In genomic region chr6:73248237-73249048, GRCm38 (mm10) we compare ENCODE assay signal across 8 mouse cellular contexts. TPM values are rescaled to one million over a fixed set of nuclear protein-coding genes. Genes with fewer than 3 reads are reported as not detected.
DNase-seq lines count a peak whose midpoint lies in the region; ATAC-seq lines count a peak whose summit lies in the region.

Suclg1 (plus strand) TSS chr6:73248382.

- no peaks in the 10 kb centered on the region for H3K27me3 ChIP-seq in hindbrain, embryonic 16.5 days (replicated peaks; ENCODE audit: control insufficient read depth, insufficient read depth, low read length)

- WGBS in hindbrain, embryonic 16.5 days = under 1% methylated on average over 58 of the region's 58 CpGs
- under 1% methylated on average over 53 of the region's 58 CpGs for WGBS in macrophage (ENCODE audit: missing documents)

- DNase-seq in T-cell, adult 2 months (ENCODE audit: low spot score) = peak; percentile 86
- DNase-seq in cerebellum, postnatal 36 days = peak; percentile 87 to 88
- peak; percentile 92 for DNase-seq in gastrocnemius, adult 18-20 months (ENCODE audit: low spot score)
- peak; percentile 90 to 92 for DNase-seq in left cerebral cortex, adult 18-20 months (ENCODE audit: low spot score in 2 of 2)
- DNase-seq in right cerebral cortex, adult 18-20 months = peak; percentile 91
- peak; percentile 44 for DNase-seq in urinary bladder, postnatal 10 days (ENCODE audit: low spot score)

- peak within 1 kb of the TSS; percentile 87 for H3K4me3 ChIP-seq in hindbrain, embryonic 16.5 days (ENCODE audit: low read length)
- peak within 1 kb of the TSS; percentile 73 for H3K4me3 ChIP-seq in macrophage (ENCODE audit: inconsistent target)

- peak within 1 kb of the TSS; percentile 72 for H3K4me2 ChIP-seq in hindbrain, embryonic 16.5 days (ENCODE audit: low read length)

- peak within 1 kb of the TSS; percentile 94 for H3K9ac ChIP-seq in hindbrain, embryonic 16.5 days (ENCODE audit: low read depth, low read length)

- H3K4me1 ChIP-seq in hindbrain, embryonic 16.5 days (ENCODE audit: control insufficient read depth, insufficient read depth, low read depth, low read length) = peaks cover 8% of the 10 kb centered on the region

- no peaks in the 10 kb centered on the region for H3K9me3 ChIP-seq in hindbrain, embryonic 16.5 days (ENCODE audit: control insufficient read depth, low read length)

- peak; percentile 97 for ATAC-seq in hindbrain, embryonic 16.5 days

- no peaks in the 10 kb centered on the region for H3K36me3 ChIP-seq in hindbrain, embryonic 16.5 days (ENCODE audit: control insufficient read depth, insufficient read depth, low read length)
- no peaks in the 10 kb centered on the region for H3K36me3 ChIP-seq in macrophage (ENCODE audit: inconsistent target)

- H3K27ac ChIP-seq in hindbrain, embryonic 16.5 days (ENCODE audit: low read depth, low read length) = peak within 1 kb of the TSS; percentile 88
- peak within 1 kb of the TSS; percentile 87 for H3K27ac ChIP-seq in macrophage

- H3K79me2 ChIP-seq in macrophage (ENCODE audit: inconsistent target) = peaks cover 48% of the 10 kb centered on the region

RNA-seq across cellular contexts. Expression of gene Suclg1, which starts in this region (rescaled TPM):
- 100 to 1,000 TPM; 311 to 329 TPM for total RNA-seq in gastrocnemius, adult 18-20 months (2021)
- 137 and 151 TPM in 2 replicates for polyA plus RNA-seq in hindbrain, embryonic 16.5 days (2015; fragmentation: Nextera tagmentation; extraction: Ambion mirVana)
- total RNA-seq in left cerebral cortex, adult 18-20 months (2021) = 100 to 1,000 TPM; 123 to 134 TPM
- 10 to 100 TPM in 17 of 26 experiments, 1 to 10 TPM in 9; 2.9 to 29.4 (median 13.3) TPM for total RNA-seq in macrophage (2018; cell fraction: chromatin; rRNA removed)
- 10 to 100 TPM; 36.9 to 60.1 (median 49.0) TPM for total RNA-seq in macrophage (2018; cell fraction: cytosol; rRNA removed)
- total RNA-seq in macrophage (2018; cell fraction: nucleus; rRNA removed) = 10 to 100 TPM in 23 of 26 experiments, 1 to 10 TPM in 3; 5.4 to 30.9 (median 15.2) TPM
- 45.9 to 74.0 TPM (median 51.2 TPM) in 3 replicates for polyA plus RNA-seq in macrophage (2018)

Comparison
In these comparisons a context has a peak if more than half of its experiments do, and no peak if none do; other contexts are left out.
1. Peak in every context shown above with its lines: DNase-seq, ATAC-seq, H3K4me3 ChIP-seq and H3K27ac ChIP-seq.